In genomic region chr2:27280920-27281611, GRCm38 (mm10) we compare ENCODE assay signal across 9 mouse cellular contexts. TPM values are rescaled to one million over a fixed set of nuclear protein-coding genes. Genes with fewer than 3 reads are reported as not detected.
DNase-seq lines count a peak whose midpoint lies in the region; TF ChIP-seq lines count a peak whose summit lies in the region.
"Had no signal": no experiment of that assay in that cellular context is flagged by ENCODE, and none has a peak within 500 bp of the region (broad histone marks: within the 10 kb centered on the region; RNA-seq: fewer than 3 reads in every experiment).

No protein-coding gene starts in this region.

- TF ChIP-seq POLR2A in bone marrow, adult 2 months (IDR thresholded peaks at IDR 0.05; ENCODE audit: borderline replicate concordance, control insufficient read depth, low read depth, low read length), result no peak

- DNase-seq in ES-CJ7 (ENCODE audit: low read depth, low spot score), result peak; percentile 60
- peak; percentile 68 for DNase-seq in forebrain, embryonic 10.5 days (ENCODE audit: extremely low spot score, low spot score)
- peak; percentile 75 to 86 for DNase-seq in heart, postnatal 10 days
- peak; percentile 53 to 78 for DNase-seq in layer of hippocampus, adult 18-20 months (ENCODE audit: low spot score in 2 of 2)
- DNase-seq in lung, postnatal 25 days (ENCODE audit: low spot score), result peak; percentile 68
- peak; percentile 78 to 79 for DNase-seq in right cerebral cortex, adult 2 months (ENCODE audit: low spot score in 2 of 2)
- peak; percentile 53 to 73 for DNase-seq in urinary bladder, postnatal 4 days (ENCODE audit: low spot score in 2 of 2)

- no peaks in the 10 kb centered on the region for H3K27me3 ChIP-seq in forebrain, embryonic 10.5 days (ENCODE audit: poor library complexity, severe bottlenecking)
- H3K27me3 ChIP-seq: limb, embryonic 15.5 days had no signal

- intact Hi-C loops in heart, postnatal 10 days (cut with DNase I), result loop anchor here (2.0 kb wide), 1 partner anchor 148 kb away; no protein-coding TSS in a partner anchor

- H3K27ac ChIP-seq in bone marrow, adult 2 months (ENCODE audit: control insufficient read depth, insufficient read depth, low read depth, low read length, poor library complexity), result no peak overlapping the region
- no peak overlapping the region for H3K27ac ChIP-seq in forebrain, embryonic 10.5 days
- H3K27ac ChIP-seq: limb, embryonic 15.5 days had no signal

- TF ChIP-seq CTCF in bone marrow, adult 2 months (IDR thresholded peaks at IDR 0.05; ENCODE audit: control insufficient read depth, insufficient read depth, low read length), result peak; percentile 67

- H3K4me3 ChIP-seq in bone marrow, adult 2 months (replicated peaks; ENCODE audit: control insufficient read depth, low read depth, low read length), result no peak overlapping the region
- H3K4me3 ChIP-seq in forebrain, embryonic 10.5 days, result no peak overlapping the region
- H3K4me3 ChIP-seq: limb, embryonic 15.5 days had no signal

- no peaks in the 10 kb centered on the region for H3K9me3 ChIP-seq in forebrain, embryonic 10.5 days
- H3K9me3 ChIP-seq: limb, embryonic 15.5 days had no signal

- peaks cover 89% of the 10 kb centered on the region for H3K36me3 ChIP-seq in forebrain, embryonic 10.5 days (replicated peaks)

- 63% methylated on average over 13 of the region's 13 CpGs for WGBS in bone marrow, adult 2 months
- 73% methylated on average over 13 of the region's 13 CpGs for WGBS in forebrain, embryonic 10.5 days

- no peaks in the 10 kb centered on the region for H3K4me1 ChIP-seq in bone marrow, adult 2 months (ENCODE audit: control insufficient read depth, insufficient read depth, low read length)
- no peaks in the 10 kb centered on the region for H3K4me1 ChIP-seq in forebrain, embryonic 10.5 days
- H3K4me1 ChIP-seq: limb, embryonic 15.5 days had no signal

RNA-seq across cellular contexts. Expression of gene Sardh, which starts 32.9 kb away (rescaled TPM):
- 4.1 and 13.5 TPM in 2 replicates for polyA plus RNA-seq in bone marrow, adult 2 months (2011; ENCODE audit: insufficient read depth, insufficient read length, low replicate concordance, missing spikeins)
- polyA plus RNA-seq in forebrain, embryonic 10.5 days (2016; fragmentation: Nextera tagmentation; extraction: Ambion mirVana), result 1.8 TPM in 2 replicates
- 10 to 100 TPM; 18.4 to 19.3 TPM for total RNA-seq in heart, postnatal 10 days (2021)
- 1 to 10 TPM; 8.4 to 9.9 TPM for total RNA-seq in layer of hippocampus, adult 18-20 months (2021)
